Mouse (Mus musculus) E14TG2a.4 (cell line): Measurements from ENCODE around the gene Rec8.
A peak's percentile ranks its signal among the peaks of the same experiment; 100 is the strongest.

Experiments used
- H3K27me3 ChIP-seq: 2 replicates; pipeline ENCODE4 v1.6.1; 2014; ENCODE audit warnings: low read length, control low read depth; ENCODE audit not compliant: insufficient read depth
- H3K36me3 ChIP-seq: 2 replicates; pipeline ENCODE4 v1.6.1; 2014; ENCODE audit warnings: low read length, control low read depth; ENCODE audit not compliant: insufficient read depth
- H3K4me1 ChIP-seq: replicated peaks from 2 replicates; pipeline ENCODE4 v1.6.1; 2014; ENCODE audit warnings: low read depth, low read length, control low read depth
- H3K4me3 ChIP-seq: replicated peaks from 2 replicates; pipeline ENCODE4 v1.5.1; 2014; ENCODE audit warnings: mild to moderate bottlenecking, low read length
- H3K9me3 ChIP-seq: 2 replicates; pipeline ENCODE4 v1.6.1; 2014; ENCODE audit warnings: low read length, control low read depth
- CTCF ChIP-seq: conservative IDR thresholded peaks from 2 replicates; pipeline ENCODE4 v1.5.1; 2014; ENCODE audit warnings: low read length
- NANOG ChIP-seq: IDR thresholded peaks from 2 replicates; pipeline ENCODE4 v1.6.1; 2014; ENCODE audit warnings: borderline replicate concordance, low read length, mixed read lengths
- POU5F1 ChIP-seq: IDR thresholded peaks from 2 replicates; pipeline ENCODE4 v1.6.1; 2014; ENCODE audit warnings: low read length, borderline replicate concordance

Rec8 gene

DNA sequence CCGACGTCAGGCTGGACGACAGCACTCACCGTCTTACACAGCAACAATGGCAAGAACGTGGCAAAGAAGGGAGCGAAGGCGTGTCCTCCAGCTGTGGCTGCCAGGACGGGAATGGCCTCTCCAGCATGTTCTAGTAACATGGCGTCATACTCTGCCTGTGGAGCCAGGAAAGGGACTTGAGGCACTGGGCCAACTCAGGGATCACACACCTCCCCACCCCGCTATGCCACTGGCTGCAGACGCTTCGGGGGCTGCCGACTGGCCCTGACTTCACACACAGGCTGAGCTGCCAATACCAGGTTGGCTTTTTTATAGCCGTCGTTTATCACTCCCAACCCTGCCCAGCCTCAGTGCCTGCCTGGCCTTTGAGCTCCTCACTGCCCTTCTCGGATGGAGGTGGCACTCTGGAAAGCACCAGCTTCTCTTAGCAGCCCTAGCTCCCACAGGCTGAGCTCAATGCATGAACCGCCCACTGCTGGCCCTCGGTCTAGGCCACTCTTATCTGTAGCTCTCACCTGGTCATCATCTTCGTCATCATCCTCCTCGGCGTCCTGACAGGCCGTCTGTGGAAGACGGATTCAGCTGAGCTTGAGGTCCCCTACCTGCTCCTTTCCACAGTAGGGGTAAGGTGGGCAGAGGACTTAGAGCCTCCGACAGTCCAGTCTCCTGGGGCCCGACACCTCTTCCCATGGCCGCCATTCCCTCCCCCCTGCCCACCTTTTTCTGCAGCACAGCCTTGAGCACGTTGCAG, 10.4 kb downstream of the Rec8 start:
- no peaks in the 10 kb centered on the region for H3K27me3 ChIP-seq
- TF ChIP-seq CTCF (no peak), NANOG (no peak), POU5F1 (no peak)

DNA sequence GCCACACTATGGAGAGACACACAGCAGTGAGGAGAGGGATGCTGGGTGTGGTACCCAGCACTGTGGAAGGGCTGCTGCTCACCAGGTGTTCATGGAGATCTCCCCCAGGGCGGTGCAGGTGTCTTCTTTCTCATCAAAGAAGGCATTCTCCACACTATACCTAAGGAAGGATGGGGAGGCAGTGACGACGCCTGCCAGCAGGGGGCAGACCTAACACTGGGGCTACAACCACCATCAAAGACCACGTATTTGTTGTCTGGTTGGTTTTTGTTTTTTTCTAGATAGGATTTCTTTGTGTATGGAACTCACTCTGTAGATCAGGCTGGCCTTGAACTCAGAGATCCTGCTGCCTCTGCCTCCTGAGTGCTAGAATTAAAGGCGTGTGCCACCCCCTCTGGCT, 11.5 kb downstream of the Rec8 start:
- Histone ChIP-seq H3K4me3 (no peak overlapping the region), H3K27me3 (no peaks in the 10 kb centered on the region), H3K4me1 (peaks cover 53% of the 10 kb centered on the region), H3K36me3 (peaks cover 99% of the 10 kb centered on the region), H3K9me3 (no peaks in the 10 kb centered on the region)
- no peak for TF ChIP-seq NANOG
- TF ChIP-seq CTCF = peak; percentile 92

More for the DNA sequence above, 10.4 kb downstream of the Rec8 start:
- H3K4me1 ChIP-seq = peaks cover 53% of the 10 kb centered on the region
- peaks cover 97% of the 10 kb centered on the region for H3K36me3 ChIP-seq
- no peak overlapping the region for H3K4me3 ChIP-seq
- H3K9me3 ChIP-seq = no peaks in the 10 kb centered on the region

DNA sequence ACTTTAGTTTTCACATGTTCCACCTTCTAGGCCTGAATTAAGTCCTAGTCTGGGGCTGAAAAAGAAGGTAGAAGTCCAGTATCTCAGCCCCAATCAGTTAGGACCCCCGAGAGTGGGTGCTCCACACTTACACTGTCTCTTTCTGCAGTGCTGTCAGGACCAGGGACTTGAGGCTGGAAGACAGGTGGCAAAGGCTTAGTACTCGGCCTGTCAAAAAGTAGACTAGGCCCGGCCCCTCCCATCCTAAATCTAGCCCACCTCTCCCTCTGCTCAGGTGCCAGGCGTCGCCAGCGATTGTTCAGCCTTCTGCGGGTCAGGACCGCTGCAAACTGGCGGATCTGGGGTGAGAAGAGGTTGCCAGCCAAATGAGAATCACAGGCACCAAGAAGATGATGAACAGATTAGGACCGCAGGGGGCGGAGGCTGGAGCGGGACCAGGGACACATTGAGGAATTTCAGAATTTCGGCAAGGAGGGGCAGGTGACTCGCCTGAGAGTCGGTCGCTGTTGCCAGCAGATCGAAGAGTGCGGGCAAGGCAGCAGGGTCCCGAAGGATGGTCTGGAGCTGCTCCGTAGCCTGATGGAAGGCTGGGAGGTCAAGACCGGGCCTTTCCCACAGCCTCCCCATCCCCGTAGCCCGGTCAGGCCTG, 17.2 kb downstream of the Rec8 start:
- Histone ChIP-seq H3K4me1 (peaks cover 54% of the 10 kb centered on the region), H3K36me3 (peaks cover 84% of the 10 kb centered on the region), H3K27me3 (no peaks in the 10 kb centered on the region), H3K9me3 (no peaks in the 10 kb centered on the region), H3K4me3 (peak overlapping the region; percentile 91)
- TF ChIP-seq POU5F1 (no peak), NANOG (no peak), CTCF (no peak)

DNA sequence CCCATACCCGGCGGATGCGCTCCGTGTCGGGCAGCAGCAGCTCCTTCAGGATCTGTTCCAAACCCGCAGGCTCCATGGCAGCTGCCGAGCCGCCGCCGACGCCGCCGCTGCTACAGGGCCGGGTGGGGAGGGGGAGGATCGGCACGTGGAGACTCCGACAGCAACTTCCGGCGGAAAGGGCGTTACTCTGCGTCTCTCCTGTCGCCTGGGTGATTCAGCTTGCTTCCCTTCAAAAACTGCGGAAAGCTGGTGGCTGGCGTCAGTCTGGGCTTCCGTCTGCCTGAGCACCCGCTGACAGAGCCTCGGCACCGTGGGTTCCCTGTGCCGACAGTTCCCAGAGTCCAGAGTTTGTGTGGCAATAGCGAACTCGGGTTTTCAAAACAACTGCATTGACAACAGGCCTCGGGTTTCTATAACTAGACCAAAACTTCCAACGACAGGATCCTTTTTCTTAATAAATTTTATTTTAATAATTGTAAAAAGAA, 17.7 kb downstream of the Rec8 start, which contains the start of gene Ipo4:
Ipo4 (minus strand) TSS at position 435 of the 485 bp plus-strand sequence.
- Histone ChIP-seq H3K9me3 (no peaks in the 10 kb centered on the region), H3K36me3 (peaks cover 84% of the 10 kb centered on the region), H3K27me3 (no peaks in the 10 kb centered on the region), H3K4me1 (peaks cover 54% of the 10 kb centered on the region), H3K4me3 (peak within 1 kb of the TSS; percentile 91)
- TF ChIP-seq NANOG = no peak
- no peak for TF ChIP-seq POU5F1
- TF ChIP-seq CTCF = no peak

DNA sequence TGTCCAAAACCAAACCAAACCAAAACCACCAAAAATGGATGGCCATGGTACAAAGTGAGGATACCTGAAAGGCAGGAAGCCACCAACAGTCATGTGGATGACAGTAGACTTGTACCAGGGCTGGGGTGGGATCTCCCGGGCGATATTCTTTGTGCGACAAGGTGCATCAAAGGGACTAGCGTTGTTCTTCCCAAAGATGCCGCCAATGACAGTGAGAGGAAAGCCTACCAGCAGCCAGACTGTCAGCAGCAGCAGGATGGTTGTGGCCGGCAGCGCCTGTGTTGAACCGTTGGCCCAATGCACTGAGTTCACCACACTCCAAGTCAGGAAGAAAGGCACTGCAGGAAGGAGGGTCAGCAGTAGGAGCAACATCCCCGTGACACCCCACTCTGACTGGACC, 20.0 kb downstream of the Rec8 start, which contains the start of gene Gm49378:
Gm49378 (minus strand) TSS at position 101 of the 400 bp plus-strand sequence.
- Histone ChIP-seq H3K4me1 (peaks cover 72% of the 10 kb centered on the region), H3K27me3 (no peaks in the 10 kb centered on the region), H3K36me3 (peaks cover 72% of the 10 kb centered on the region), H3K4me3 (no peak within 1 kb of the TSS), H3K9me3 (no peaks in the 10 kb centered on the region)
- TF ChIP-seq POU5F1 = no peak
- TF ChIP-seq CTCF = no peak
- TF ChIP-seq NANOG = no peak

DNA sequence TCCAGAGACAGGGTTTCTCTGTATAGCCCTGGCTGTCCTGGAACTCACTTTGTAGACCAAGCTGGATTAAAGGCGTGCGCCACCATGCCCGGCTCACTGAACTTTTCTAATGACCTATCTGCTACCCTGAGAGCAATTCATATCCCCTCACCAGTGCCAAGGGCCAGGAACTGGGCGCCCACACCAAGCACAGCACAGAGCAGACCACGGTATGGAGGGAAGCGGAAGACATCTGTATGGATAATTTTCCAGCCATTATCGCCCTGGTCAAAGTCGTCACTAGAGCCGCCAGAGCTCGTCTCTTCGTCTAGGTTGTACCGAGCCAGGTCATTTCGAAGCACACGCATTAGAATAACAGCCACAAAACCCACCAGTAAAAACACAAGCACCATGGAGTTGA, 23.0 kb downstream of the Rec8 start:
- TF ChIP-seq NANOG = no peak
- TF ChIP-seq POU5F1 = no peak
- no peak for TF ChIP-seq CTCF

DNA sequence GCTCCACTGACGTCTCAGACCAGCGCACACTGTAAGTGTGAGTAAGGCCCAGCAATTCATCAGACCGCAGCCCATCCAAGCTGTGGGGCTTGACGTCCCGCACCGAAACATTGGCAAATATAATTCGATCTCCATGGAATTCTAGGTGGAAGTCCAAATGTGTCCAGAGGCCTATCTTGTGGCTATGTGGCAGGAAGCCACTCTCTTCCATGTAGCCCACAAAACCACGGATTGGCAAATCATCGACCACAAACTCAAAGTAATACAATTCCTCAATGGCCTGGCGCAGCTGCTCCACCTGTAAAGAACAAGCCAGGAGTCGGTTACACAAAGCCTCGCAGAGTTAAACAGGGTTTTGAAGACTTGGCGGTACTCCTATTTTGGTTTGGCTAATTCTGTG, 23.5 kb downstream of the Rec8 start:
- Histone ChIP-seq H3K4me3 (no peak overlapping the region), H3K36me3 (peaks cover 57% of the 10 kb centered on the region), H3K4me1 (peaks cover 61% of the 10 kb centered on the region), H3K9me3 (no peaks in the 10 kb centered on the region), H3K27me3 (no peaks in the 10 kb centered on the region)
- TF ChIP-seq POU5F1 = no peak
- TF ChIP-seq NANOG = no peak
- no peak for TF ChIP-seq CTCF

More for the DNA sequence above, 23.0 kb downstream of the Rec8 start:
- H3K27me3 ChIP-seq = no peaks in the 10 kb centered on the region
- H3K4me3 ChIP-seq = no peak overlapping the region
- H3K9me3 ChIP-seq = no peaks in the 10 kb centered on the region
- H3K36me3 ChIP-seq = peaks cover 57% of the 10 kb centered on the region
- peaks cover 61% of the 10 kb centered on the region for H3K4me1 ChIP-seq

DNA sequence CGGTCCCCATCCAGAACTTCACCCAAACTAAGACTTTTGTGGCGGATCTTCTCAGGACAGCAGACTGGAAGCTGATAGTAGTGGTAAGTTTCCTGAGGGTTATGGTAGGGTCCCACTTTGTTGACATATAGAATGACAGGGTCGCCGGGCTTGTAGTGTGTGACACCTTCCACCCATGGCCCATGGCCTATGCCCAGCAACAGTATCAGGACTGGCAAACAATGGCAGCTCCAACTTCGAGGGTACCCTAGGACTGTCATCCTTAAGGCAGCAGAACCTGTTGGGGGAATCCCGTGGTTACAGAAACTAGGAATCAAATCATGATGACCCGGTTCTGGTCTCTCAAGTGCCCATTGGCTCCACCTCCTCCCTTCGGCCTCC, 24.8 kb downstream of the Rec8 start:
- Histone ChIP-seq H3K4me3 (peak overlapping the region; percentile 96), H3K4me1 (peaks cover 61% of the 10 kb centered on the region), H3K9me3 (no peaks in the 10 kb centered on the region), H3K27me3 (no peaks in the 10 kb centered on the region), H3K36me3 (peaks cover 47% of the 10 kb centered on the region)
- TF ChIP-seq CTCF (no peak), POU5F1 (no peak), NANOG (no peak)
